Mouse (Mus musculus): Measurements from ENCODE around the gene Gm42674.

DNA sequence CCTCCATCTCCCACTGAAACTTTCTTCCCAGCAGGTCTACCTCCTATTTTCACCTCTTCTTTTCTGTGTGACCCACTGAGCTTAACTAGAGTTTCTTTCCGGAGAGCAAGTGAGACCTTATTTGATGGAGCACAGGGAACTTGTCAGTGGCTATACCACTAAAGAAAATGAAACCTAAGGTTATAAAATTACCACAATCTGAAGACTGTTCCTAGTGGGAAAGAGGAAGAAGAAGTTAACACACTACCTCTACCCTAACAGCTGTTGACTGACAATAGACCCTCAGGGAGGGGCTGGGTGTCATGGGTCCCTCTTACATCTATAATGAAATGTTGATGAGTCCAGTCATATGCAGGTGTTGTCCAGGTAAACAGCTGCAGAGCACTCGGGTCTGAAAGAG is 30.3 kb downstream of the Gm42674 start:
- TF ChIP-seq FLI1 (IDR thresholded peaks at IDR 0.05; ENCODE audit: low read length), result no peak
- no peak for TF ChIP-seq GATA1 (IDR thresholded peaks at IDR 0.05; ENCODE audit: borderline replicate concordance, low read length)

All from megakaryocyte, embryonic 14.5 days (primary cell).